Mouse (Mus musculus) neural tube, embryonic 12.5 days (tissue): ENCODE data around the gene Palm. TPM values are rescaled to one million over a fixed set of nuclear protein-coding genes. Genes with fewer than 3 reads are reported as not detected.

ENCODE experiments used
- ATAC-seq: fragments of 200-750 bp; cut with Nextera tagmentation; 2 replicates; pipeline ENCODE4 v1.8.0; 2017; ENCODE audit warnings: low read depth, mild to moderate bottlenecking, moderate TSS enrichment, moderate library complexity; ENCODE audit not compliant: low FRiP score
- H3K27ac ChIP-seq: fragments of 300-500 bp; sonication (generic); 2 replicates; pipeline ENCODE4 v1.5.1; 2016
- H3K27me3 ChIP-seq: fragments of 300-500 bp; sonication (generic); replicated peaks from 2 replicates; pipeline ENCODE4 v1.6.1; 2016; ENCODE audit warnings: mild to moderate bottlenecking
- H3K36me3 ChIP-seq: fragments of 300-500 bp; sonication (generic); 2 replicates; pipeline ENCODE4 v1.6.1; 2016; ENCODE audit warnings: mild to moderate bottlenecking
- H3K4me1 ChIP-seq: fragments of 300-500 bp; sonication (generic); 2 replicates; pipeline ENCODE4 v1.6.1; 2016
- H3K4me2 ChIP-seq: fragments of 300-500 bp; sonication (generic); replicated peaks from 2 replicates; pipeline ENCODE4 v1.6.1; 2016; ENCODE audit warnings: mild to moderate bottlenecking
- H3K4me3 ChIP-seq: fragments of 300-500 bp; sonication (generic); 2 replicates; pipeline ENCODE4 v1.5.1; 2016
- H3K9ac ChIP-seq: fragments of 300-500 bp; sonication (generic); 2 replicates; pipeline ENCODE4 v1.6.1; 2016; ENCODE audit warnings: mild to moderate bottlenecking
- H3K9me3 ChIP-seq: fragments of 300-500 bp; sonication (generic); 2 replicates; pipeline ENCODE4 v1.6.1; 2016; ENCODE audit warnings: mild to moderate bottlenecking
- WGBS: fragments of 180-500 bp; shearing (Covaris S2); methylation state at CpG from one replicate; pipeline ENCODE4 v1.1.7; 2016; 5-methylcytosine and 5-hydroxymethylcytosine counted together
- polyA plus RNA-seq: library from polyadenylated mRNA; unstranded; fragments of >200 nt; fragmentation: Nextera tagmentation; extraction: Ambion mirVana; gene quantifications from 2 replicates; pipeline ENCODE4 v1.2.1, GENCODE M21; 2016

Palm gene
- polyA plus RNA-seq, 1 experiment from 2014 or later, result 205 TPM

DNA sequence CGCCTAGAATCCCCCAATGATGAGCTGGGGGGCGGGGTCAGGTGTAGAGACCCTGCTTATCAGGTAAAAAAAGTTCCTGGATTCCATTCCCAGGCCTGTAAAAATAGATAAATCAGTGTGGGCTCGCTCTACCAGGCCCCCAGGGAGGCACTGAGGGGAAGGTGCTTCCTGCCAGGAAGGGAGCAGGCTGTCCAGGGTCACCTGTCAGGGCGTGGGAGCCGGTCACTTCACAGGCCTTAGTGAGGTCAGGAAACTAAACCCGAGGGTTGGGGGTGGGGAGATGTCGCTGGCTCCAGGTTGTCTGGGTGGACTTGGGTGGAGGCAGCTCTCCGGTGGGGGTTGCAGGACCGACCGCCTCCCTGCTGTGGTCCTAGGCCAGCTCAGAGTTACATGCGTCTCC, 12.3 kb downstream of the Palm start:
- no peak overlapping the region for H3K4me3 ChIP-seq
- H3K4me2 ChIP-seq, result no peak overlapping the region
- H3K9me3 ChIP-seq, result no peaks in the 10 kb centered on the region
- peaks cover 69% of the 10 kb centered on the region for H3K4me1 ChIP-seq
- no peak overlapping the region for H3K9ac ChIP-seq
- peaks cover 38% of the 10 kb centered on the region for H3K36me3 ChIP-seq
- H3K27me3 ChIP-seq, result no peaks in the 10 kb centered on the region
- ATAC-seq, result no peak
- 84% methylated on average over 11 of the region's 11 CpGs for WGBS
- H3K27ac ChIP-seq, result no peak overlapping the region

DNA sequence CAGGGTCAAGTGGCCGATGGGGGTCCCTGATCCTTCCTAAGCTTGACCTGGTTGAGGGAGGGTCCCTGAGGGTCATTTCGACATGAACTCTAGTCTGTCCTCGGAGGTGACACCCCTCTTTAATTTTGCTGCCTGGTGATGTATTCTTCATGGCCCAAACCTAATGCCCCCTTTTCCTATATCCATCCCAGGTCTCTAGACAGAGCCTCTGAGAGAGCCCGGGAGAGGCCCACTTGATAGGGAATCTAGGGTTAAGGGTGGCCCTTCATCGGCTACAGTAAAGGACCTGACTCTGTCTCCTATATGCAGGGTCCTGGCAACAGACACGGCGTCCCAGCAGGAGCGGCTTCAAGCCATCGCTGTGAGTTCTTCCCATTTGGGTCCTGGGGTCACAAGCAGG, 13.0 kb downstream of the Palm start:
- peaks cover 67% of the 10 kb centered on the region for H3K4me1 ChIP-seq
- H3K4me3 ChIP-seq, result no peak overlapping the region
- no peak for ATAC-seq
- no peaks in the 10 kb centered on the region for H3K9me3 ChIP-seq
- no peak overlapping the region for H3K27ac ChIP-seq
- WGBS, result 92% methylated on average over 9 of the region's 9 CpGs
- H3K27me3 ChIP-seq, result no peaks in the 10 kb centered on the region
- H3K9ac ChIP-seq, result no peak overlapping the region
- no peak overlapping the region for H3K4me2 ChIP-seq
- peaks cover 45% of the 10 kb centered on the region for H3K36me3 ChIP-seq

DNA sequence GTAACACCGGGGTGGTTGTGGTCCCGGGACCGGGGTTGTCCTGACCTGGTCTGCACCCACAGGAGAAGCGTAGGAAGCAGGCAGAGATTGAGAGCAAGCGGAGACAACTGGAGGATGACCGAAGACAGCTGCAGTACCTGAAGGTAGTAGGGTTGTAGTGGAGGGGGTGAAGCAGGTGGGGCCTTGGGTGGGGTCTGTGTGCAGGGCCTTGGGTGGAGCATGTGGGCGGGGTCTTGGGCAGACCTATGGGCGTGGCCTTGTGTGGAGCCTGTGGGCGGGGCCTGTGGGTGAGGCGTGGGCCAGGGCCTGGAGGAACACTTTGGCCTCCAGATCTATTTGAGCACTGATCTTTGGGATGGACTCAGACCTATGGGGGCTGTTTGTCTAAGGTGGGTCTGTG, 13.6 kb downstream of the Palm start:
- Histone ChIP-seq H3K4me2 (peak overlapping the region; percentile 9; the same call in 1 of the 2 replicates), H3K9ac (0 out of 2 replicates have a peak overlapping the region, but pooled peaks have one; percentile 8), H3K9me3 (no peaks in the 10 kb centered on the region), H3K4me1 (peaks cover 61% of the 10 kb centered on the region), H3K36me3 (peaks cover 50% of the 10 kb centered on the region), H3K27ac (no peak overlapping the region; the same call in 1 of the 2 replicates), H3K27me3 (no peaks in the 10 kb centered on the region), H3K4me3 (no peak overlapping the region)
- WGBS, result 84% methylated on average over 10 of the region's 10 CpGs
- ATAC-seq, result no peak

DNA sequence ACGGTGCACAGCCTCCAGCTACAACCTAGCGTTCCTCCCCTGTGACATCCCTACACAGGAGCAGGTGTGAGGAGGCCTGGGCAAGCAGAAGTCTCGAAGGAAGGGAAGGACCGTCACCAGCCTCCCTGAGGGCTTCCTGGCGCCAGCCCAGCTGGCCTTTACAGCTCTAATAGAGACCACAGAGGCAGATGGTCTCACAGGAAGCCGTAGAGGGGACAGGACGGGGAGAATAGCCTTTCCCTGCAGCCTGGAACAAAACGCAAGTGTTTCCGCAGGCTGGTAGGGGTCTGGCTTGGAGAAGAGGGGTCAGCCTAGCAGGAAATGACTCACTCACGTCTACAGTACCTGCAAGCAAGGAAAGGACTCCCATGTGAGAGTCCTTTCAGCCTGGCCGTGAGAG, 14.5 kb downstream of the Palm start:
- peak overlapping the region; percentile 68; the same call in 1 of the 2 replicates for H3K27ac ChIP-seq
- WGBS, result 40% methylated on average over 11 of the region's 11 CpGs
- H3K9ac ChIP-seq, result no peak overlapping the region
- peak overlapping the region; percentile 9; the same call in 1 of the 2 replicates for H3K4me2 ChIP-seq
- no peak overlapping the region for H3K4me3 ChIP-seq
- H3K9me3 ChIP-seq, result no peaks in the 10 kb centered on the region
- peaks cover 55% of the 10 kb centered on the region for H3K36me3 ChIP-seq
- ATAC-seq, result no peak
- H3K27me3 ChIP-seq, result no peaks in the 10 kb centered on the region
- peaks cover 53% of the 10 kb centered on the region for H3K4me1 ChIP-seq

DNA sequence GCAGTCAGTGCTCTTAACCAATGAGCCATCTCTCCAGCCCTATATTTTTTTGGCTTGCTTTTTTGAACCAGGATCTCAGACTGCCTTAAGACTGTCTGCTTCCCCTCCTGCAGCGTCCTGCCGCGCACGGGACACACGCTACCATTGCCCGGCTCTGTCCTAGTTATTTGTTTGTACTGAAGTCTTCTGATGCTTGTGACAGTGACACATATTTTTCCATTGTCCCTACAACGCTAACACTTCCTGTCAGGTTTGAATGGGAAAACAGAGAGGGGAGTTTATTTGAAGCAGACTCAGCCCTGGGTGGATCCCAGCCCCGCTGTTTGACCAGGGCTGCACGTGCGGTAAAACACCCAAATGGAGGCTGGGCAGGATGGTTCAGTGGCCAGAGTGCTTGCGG, 15.4 kb downstream of the Palm start:
- WGBS, result 90% methylated on average over 11 of the region's 11 CpGs
- no peaks in the 10 kb centered on the region for H3K27me3 ChIP-seq
- no peaks in the 10 kb centered on the region for H3K9me3 ChIP-seq
- ATAC-seq, result no peak
- no peak overlapping the region for H3K9ac ChIP-seq
- peaks cover 55% of the 10 kb centered on the region for H3K36me3 ChIP-seq
- no peak overlapping the region for H3K4me3 ChIP-seq
- H3K4me1 ChIP-seq, result peaks cover 44% of the 10 kb centered on the region
- H3K4me2 ChIP-seq, result no peak overlapping the region
- no peak overlapping the region for H3K27ac ChIP-seq

DNA sequence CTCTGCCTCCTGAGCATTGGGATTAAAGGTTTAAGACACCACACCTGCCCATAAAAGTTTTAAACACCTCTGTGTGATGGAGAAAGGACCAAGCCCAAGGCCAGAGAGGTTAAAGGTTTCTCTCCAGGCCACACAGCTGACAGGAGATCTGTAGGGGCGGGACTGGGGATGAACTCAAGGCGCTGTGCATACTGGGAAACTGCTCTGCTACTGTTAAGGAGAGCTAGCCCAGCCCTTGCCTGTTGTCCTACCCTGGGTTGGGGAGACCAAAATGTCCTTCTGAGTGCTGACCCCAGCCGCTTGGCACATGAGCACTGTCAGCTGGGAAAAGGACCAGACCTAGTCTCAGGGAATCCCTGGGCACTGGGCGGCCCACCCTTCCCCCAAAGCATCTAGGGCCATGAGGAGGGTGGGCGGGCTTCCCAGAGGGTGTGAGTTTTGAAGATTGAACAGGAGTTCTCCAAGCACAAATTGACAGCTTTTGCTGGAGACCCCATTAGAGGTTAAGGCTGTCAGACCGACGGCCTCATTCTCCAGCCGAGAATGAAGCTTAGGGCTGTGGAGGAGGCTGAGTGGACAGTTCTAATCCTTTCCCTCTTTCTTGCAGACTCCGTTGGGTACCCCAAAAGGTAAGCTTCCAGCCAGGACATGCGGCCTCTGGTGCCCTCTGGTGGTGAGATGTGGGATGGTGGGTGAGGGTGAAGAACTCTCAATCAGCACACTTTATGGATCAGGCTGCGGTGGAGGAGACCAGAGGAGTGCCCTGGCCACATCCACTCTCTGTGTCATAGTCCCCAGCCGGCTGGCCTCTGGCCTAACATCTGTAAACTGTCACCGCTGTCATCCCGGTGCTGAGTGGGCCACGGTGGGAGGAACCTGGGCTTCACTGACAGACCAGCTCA, 18.6 kb downstream of the Palm start:
- no peak overlapping the region for H3K4me3 ChIP-seq
- no peak overlapping the region for H3K9ac ChIP-seq
- H3K4me1 ChIP-seq, result peaks cover 12% of the 10 kb centered on the region
- no peak overlapping the region for H3K4me2 ChIP-seq
- H3K27ac ChIP-seq, result 0 out of 2 replicates have a peak overlapping the region, but pooled peaks have one; percentile 0
- no peaks in the 10 kb centered on the region for H3K27me3 ChIP-seq
- WGBS, result 33% methylated on average over 15 of the region's 15 CpGs
- ATAC-seq, result peak; percentile 46; the same call in 1 of the 2 replicates
- peaks cover 72% of the 10 kb centered on the region for H3K36me3 ChIP-seq
- no peaks in the 10 kb centered on the region for H3K9me3 ChIP-seq

DNA sequence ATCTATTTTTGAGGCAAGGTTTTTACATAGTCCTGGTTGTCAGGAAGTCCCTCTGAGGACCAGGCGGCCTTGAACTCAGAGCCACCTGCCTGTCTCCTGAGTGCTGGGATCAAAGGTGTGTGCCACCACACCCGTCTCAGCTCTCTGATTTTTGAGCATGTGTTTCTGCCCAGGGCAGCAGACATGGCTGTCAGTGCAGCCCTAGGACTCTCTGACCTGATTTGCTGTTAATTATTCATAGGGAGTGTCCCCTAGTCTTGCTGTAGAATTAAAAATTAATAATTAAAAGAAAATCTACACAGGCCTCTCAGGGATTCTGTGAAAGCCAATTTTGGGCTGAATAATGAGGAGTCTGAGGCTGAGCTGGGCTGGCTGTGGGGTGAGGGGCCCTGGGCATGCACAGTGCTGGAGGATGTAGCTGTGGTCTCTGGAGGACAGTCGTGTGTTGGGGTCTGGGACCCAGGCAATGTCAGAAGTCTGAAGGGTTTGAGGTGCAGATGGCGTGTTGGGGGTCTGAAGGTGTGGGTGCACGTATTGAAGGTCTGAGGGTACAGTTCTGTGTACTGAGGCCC, 21.0 kb downstream of the Palm start:
- no peak for ATAC-seq
- Histone ChIP-seq H3K9ac (no peak overlapping the region), H3K9me3 (no peaks in the 10 kb centered on the region), H3K4me1 (no peaks in the 10 kb centered on the region), H3K36me3 (peaks cover 64% of the 10 kb centered on the region), H3K4me3 (no peak overlapping the region), H3K4me2 (no peak overlapping the region), H3K27me3 (no peaks in the 10 kb centered on the region), H3K27ac (no peak overlapping the region)
- 84% methylated on average over 5 of the region's 5 CpGs for WGBS

DNA sequence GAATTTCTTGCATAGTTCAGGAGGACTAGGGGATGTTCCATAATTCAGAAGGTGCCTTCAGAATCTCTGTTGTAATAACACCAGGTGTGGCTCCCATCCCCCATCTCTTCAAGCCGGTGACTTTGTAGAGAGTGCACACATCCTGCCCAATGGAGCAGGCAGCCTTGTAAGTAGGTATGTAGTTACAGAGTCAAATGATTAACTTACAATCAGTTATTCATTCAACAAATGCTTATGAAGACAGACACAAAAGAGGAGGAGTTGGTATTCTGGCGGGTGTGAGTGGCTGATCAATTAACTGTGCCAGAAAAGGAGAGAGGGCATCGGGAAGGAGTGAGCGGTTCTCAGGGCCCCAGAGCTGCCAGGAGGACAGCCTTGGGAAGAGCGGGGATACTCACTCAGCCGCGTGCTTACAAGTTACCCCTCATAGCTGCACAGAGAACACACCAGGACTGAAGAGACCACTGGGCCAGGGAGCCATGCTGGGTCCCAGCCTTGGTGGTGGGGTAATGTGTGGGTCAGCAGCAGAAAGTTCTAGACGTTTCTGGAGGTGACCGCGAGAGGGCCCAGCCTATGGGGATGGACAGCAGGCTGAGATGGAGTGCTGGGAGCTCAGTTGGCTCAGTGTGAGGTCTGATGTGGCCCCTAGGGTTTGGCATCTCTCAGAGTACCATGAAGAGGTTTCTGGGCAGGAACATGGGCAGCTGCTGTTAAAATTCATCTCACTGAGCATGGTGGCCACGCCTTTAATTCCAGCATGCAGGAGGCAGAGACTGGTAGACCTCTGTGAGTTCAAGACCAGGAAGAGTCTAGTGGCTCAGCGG, 22.5 kb downstream of the Palm start:
- H3K36me3 ChIP-seq, result peaks cover 63% of the 10 kb centered on the region

DNA sequence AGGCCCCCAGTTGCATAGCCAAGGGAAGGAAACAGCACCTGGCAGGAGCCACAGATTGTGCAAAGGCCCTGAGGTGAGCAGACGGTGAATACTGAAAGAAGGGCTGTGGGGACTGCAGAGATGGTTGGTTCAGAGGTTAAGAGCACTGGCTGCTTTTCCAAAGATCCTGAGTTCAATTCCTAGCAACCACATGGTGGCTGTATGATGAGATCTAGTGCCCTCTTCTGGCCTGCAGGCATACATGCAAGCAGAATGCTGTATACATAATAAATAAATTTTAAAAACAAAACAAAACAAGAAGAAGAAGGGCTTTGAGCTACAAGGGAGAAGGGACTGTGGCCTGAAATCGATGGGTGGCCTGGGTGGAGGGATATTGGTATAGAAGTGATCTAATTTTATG, 23.7 kb downstream of the Palm start:
- Histone ChIP-seq H3K27ac (no peak overlapping the region), H3K27me3 (no peaks in the 10 kb centered on the region), H3K4me1 (0 out of 2 replicates have a peak, but pooled peaks cover under 1% of the 10 kb centered on the region), H3K36me3 (peaks cover 60% of the 10 kb centered on the region), H3K9ac (no peak overlapping the region), H3K4me3 (no peak overlapping the region), H3K4me2 (no peak overlapping the region), H3K9me3 (no peaks in the 10 kb centered on the region)
- WGBS, result 80% methylated on average over 2 of the region's 2 CpGs
- no peak for ATAC-seq

More for the DNA sequence above, 22.5 kb downstream of the Palm start:
- H3K9me3 ChIP-seq, result no peaks in the 10 kb centered on the region
- ATAC-seq, result no peak
- H3K27me3 ChIP-seq, result no peaks in the 10 kb centered on the region
- no peak overlapping the region for H3K4me2 ChIP-seq
- no peaks in the 10 kb centered on the region for H3K4me1 ChIP-seq
- 88% methylated on average over 12 of the region's 12 CpGs for WGBS
- no peak overlapping the region for H3K4me3 ChIP-seq
- H3K27ac ChIP-seq, result no peak overlapping the region
- no peak overlapping the region for H3K9ac ChIP-seq

DNA sequence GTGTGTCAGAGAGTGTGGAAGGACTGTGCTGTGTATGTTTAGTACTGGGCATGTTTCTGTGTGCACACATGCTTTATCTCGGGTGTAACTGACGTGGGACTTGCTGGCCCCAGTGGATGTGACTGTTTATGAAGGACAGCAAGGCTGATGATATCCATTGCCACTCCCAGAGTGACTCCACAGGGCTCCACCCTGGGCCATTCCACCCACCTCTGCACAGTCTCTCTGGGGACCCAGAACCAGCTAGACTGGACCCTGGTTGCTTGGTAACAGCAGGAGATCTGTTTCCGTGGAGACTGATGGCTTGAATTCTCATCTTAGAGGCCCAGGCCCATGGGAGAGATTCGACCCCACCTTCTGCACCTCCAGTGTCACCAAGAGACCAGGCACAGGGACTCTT, 24.9 kb downstream of the Palm start:
- Histone ChIP-seq H3K27ac (no peak overlapping the region), H3K36me3 (peaks cover 55% of the 10 kb centered on the region), H3K9me3 (no peaks in the 10 kb centered on the region), H3K4me3 (no peak overlapping the region), H3K4me2 (no peak overlapping the region), H3K9ac (no peak overlapping the region), H3K27me3 (no peaks in the 10 kb centered on the region), H3K4me1 (peaks cover 12% of the 10 kb centered on the region; the same call in 1 of the 2 replicates)
- 72% methylated on average over 4 of the region's 4 CpGs for WGBS
- ATAC-seq, result no peak

DNA sequence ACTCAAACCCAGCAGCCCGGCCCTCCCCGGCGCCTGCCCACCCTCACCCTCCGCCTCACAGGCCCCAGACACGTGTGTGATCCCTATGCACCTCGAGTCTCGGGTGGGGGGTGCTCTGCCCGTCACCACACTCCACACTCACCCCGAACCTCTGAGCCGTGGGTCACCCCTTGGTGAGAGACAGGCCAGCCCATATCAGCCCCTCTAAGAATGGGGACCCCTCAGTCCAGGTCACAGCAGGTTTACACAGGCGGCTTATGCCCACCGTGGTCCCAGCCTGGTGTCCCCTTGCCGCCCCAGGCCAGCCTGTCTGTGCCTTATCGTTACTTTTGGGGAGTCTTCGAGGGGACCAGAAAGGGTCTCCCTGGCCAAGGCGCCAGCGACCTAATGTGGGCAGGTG, 26.2 kb downstream of the Palm start:
- Histone ChIP-seq H3K36me3 (peaks cover 55% of the 10 kb centered on the region), H3K9ac (peak overlapping the region; percentile 26; the same call in 1 of the 2 replicates), H3K9me3 (no peaks in the 10 kb centered on the region), H3K27me3 (no peaks in the 10 kb centered on the region), H3K4me1 (peaks cover 12% of the 10 kb centered on the region; the same call in 1 of the 2 replicates), H3K4me3 (no peak overlapping the region), H3K4me2 (no peak overlapping the region), H3K27ac (no peak overlapping the region)
- ATAC-seq, result no peak
- WGBS, result 92% methylated on average over 17 of the region's 17 CpGs

DNA sequence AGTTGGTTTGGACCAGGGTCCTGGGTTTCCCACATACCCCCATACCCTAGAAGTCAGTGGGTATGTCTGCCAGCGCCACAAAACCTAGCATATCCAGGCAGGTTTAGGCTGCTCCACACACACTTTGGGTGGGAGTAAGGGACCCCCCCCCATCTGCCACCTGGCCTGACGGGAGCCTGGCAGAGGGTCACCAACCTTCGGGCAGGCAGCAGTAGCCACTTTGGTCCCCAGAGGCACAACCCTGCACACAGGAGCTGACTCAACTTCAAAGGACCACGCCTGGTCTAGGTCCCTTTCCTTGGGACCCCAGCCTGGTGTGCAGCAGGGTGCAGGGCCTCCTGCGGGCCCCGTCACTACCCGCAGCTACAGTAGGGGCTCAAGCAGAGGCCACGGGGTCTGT, 26.9 kb downstream of the Palm start:
- ATAC-seq, result no peak
- WGBS, result 85% methylated on average over 8 of the region's 8 CpGs

More for the DNA sequence above, 26.9 kb downstream of the Palm start:
- Histone ChIP-seq H3K9ac (no peak overlapping the region), H3K4me3 (no peak overlapping the region), H3K4me2 (no peak overlapping the region), H3K9me3 (no peaks in the 10 kb centered on the region), H3K4me1 (peaks cover 12% of the 10 kb centered on the region; the same call in 1 of the 2 replicates), H3K27ac (no peak overlapping the region), H3K36me3 (peaks cover 51% of the 10 kb centered on the region), H3K27me3 (no peaks in the 10 kb centered on the region)
